Mouse (Mus musculus): ENCODE measurements around the gene Dnaja3.
"Not testable (repeated sequence)": the region's sequence is repeated elsewhere in the genome, so short reads cannot be mapped to it uniquely, and the experiment has no call there.

Gene Dnaja3

GRCm38 (mm10) chr16:4674091-4674490 is 34.3 kb downstream of the Dnaja3 start:
- DNase-seq = no peak

GRCm38 (mm10) chr16:4676836-4677235 is 37.0 kb downstream of the Dnaja3 start:
- no peak for DNase-seq

DNA sequence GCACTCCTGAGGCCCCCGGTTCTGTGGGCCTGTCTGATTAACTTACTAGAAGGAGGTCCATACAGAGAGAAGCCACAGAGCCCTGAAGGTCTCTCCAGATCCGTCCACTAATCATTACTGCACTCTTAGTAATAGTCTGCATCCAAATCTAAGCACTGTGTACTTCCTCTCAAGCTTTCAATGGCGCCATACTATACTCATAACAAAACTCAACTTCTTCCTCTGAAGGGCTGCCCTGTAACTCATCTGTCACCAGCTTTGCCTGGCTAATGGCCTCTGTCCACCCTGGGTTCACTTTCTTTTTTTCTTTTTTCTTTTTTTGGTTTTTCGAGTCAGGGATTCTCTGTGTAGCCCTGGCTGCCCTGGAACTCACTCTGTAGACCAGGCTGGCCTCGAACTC is 38.3 kb downstream of the Dnaja3 start:
- DNase-seq = no peak

- DNase-seq = peak; percentile 89 to 94
These were observed 39.6 kb downstream of the Dnaja3 start, which contains the start of gene Coro7 for GRCm38 (mm10) chr16:4679121-4680018. TSS of gene Coro7 (minus strand) at chr16:4679777.

GRCm38 (mm10) chr16:4680922-4681455 is 41.2 kb downstream of the Dnaja3 start:
- not testable (repeated sequence) for DNase-seq

DNA sequence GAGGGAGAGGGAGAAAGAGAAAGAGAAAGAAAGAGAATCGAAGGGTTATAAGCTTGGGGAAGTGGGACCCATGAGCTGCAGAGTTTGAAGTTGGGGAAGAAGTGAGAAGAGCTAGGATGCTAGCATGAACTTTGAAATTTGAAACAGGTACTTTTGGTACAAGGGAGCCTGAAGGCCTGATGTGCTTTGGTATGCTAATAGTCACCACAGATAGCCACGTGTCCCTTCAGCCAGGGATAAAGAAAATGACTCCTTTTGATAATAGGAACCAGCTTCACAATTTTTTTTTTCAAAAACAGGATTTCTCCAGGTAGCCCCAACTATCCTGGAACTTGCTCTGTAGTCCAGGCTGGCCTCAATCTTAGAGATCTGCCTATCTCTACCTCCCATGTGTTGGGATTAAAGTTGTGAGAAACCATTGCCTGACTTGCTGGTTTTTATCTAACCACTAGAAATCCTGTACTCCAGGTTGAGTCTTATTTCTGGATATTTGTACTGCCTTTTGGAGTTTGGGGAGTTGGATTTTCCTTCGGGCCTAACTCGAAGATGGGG is 42.9 kb downstream of the Dnaja3 start:
- DNase-seq = no peak

DNA sequence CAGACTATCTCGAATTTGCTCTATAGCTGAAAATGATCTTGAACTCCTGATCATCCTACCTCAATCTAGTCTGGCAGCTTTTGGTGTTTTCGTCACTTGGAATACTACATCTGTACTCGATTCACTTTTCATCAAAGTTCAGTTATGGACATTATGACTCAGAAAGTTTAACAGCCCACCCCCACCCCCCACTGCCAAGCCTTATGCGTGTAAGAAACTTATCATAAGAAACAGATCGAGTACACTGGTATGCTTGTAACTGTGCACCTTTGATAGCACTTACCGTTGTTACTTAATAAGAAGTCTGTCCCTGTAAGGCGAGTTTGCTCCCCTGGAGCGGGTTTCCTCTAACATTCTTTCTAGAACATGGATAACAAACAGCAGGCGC is 43.4 kb downstream of the Dnaja3 start:
- DNase-seq = no peak

GRCm38 (mm10) chr16:4683581-4684456 is 44.0 kb downstream of the Dnaja3 start:
- DNase-seq = peak; percentile 99

- DNase-seq = no peak
These were observed 44.6 kb downstream of the Dnaja3 start for GRCm38 (mm10) chr16:4684457-4684791.

DNA sequence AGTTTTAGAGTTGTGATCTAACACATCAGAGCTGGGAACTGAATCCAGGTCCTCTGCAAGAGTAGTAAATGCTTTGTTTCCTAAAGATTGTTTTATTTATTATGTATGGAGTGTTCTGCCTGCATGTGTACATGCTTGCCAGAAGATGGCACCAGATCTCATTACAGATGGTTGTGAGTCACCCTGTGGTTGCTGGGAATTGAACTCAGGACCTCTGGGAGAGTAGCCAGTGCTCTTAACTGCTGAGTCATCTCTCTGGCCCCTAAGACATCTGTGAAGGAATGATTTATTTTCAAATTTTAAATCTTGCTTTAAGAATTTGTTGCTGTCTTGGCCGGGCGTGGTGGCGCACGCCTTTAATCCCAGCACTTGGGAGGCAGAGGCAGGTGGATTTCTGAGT is 49.6 kb downstream of the Dnaja3 start:
- DNase-seq = not testable (repeated sequence)

DNA sequence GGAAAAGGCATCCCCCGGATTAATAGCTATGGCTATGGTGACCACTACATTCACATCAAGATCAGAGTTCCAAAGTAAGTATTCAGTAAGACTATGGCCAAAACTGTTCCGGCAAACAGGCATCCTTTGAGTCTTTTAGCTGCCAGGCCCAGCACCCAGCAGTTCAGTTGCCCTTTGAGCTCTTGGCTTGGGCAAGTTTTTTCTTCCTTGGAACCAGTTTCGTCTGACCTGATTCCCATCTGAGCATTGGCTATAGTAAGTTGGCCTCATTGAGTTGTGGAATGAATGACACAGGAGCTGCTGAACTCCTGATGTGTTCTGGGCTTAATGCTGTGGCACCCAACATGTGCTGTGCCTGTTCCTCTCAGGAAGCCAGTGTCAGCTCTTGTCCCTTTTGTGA is 61.4 kb downstream of the Dnaja3 start:
- DNase-seq = no peak

DNA sequence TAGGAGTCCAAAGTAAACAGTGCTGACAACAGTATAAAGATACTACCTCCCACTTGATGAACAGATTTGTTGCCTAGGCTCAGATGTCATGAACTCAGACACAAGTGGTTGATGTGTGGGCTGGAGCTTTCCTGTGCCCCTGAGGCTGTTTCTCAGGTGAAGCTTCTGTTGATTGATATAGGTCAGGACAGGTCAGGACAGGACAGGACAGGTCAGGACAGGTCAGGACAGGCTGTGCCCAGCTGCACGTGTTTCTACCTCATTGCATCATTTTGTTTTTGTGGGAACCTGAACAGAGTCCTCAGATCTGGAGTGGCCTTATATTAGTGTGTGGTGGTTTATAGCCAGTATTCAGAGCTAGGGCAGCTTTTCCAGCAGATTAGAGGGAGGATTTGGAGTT is 62.9 kb downstream of the Dnaja3 start:
- DNase-seq = no peak

DNA sequence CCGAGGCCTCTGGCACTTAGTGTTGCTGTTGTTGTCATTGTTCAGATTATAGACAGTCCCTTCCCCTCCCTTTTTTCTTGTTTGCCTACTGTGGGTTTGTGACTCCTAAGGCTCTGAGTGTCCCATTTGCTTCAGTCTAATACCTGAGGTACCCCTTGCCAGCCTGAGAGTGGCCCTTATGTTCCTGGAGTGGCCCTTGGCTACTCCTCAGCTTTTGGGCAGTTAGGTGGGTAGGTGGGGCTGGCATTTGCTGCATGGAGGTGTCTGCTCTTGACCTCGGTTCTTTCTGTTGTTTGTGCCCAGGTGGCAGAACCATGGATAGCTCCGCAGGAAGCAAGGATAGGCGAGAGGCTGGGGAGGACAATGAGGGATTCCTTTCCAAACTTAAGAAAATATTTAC is 65.8 kb downstream of the Dnaja3 start:
- DNase-seq = no peak

DNA sequence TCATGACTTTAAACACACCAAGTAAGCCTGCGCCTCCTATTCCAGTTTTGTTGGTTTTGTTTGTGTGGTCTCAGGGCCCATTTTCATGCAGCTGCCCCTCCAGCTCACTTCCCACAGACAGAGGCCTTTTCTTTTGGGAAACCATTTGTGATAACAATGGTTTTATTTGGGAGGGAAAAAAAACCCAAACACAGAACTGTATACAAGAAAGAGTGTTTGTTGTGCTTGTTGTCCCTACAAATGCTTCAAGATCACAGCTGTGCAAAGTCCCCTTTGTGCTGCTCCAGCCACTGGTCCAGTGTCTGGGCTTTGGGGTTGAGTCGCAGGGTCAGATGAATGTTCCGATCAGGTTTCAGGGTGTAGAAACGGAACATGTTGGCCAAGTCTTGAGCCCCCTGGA is 71.4 kb downstream of the Dnaja3 start:
- no peak for DNase-seq

DNA sequence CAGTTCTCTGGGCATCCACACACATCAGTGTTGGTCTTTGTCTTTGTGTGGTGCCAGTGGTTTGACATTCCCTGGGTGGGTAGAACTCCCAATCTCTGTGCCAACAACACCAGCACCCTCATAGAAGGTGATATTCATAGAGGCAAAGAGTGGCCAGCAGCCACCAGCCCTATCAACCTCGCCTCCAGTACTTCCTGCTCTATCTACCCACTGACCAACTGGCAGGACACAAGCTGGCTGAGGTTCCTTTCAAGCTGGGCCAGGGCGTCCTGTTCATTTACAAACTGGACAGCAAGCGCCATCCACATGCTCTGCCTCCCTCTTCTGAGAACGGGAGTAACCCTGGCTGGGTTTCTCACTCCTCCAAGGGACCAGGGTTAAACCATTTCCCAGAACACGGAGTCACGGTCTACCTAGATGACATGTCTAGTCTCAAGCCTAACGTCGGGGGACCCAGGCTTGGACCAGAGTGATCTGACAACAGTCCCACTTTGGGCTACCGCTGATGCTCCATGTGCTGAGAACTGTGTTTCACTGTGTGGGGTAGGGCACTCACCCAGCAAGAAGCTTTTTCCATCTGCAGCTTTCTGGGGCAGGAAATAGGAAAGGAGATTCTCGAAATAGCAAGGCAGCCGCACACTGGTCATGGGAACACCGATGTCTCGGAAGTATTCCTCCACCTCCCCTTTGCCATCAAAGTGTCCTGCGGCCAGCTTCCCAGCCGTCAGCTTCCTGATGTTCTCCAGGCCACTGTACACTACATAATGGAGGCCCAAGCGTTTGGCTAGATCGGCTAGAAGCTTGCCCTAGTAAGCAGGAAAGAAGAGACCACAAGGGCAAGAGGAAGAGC is 74.3 kb downstream of the Dnaja3 start:
- DNase-seq = peak; percentile 66 to 71

DNA sequence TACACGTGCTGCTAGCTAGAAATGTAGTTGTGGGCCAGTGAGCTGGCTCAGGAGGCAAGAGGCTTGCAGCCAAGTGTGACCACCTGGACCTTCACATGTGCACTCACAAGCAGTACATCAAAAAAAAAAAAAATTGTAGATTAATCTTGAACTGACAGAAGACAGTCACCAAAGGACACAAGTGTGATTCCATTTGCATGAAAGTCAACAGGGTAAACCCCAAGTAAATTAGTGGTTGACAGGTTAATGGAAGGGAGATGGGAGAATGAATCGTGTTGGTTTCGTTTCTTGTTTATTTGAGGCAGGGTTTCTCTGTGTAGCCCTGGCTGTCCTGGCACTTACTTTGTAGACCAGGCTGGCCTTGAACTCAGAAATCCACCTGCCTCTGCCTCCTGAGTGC is 78.1 kb downstream of the Dnaja3 start:
- no peak for DNase-seq

DNA sequence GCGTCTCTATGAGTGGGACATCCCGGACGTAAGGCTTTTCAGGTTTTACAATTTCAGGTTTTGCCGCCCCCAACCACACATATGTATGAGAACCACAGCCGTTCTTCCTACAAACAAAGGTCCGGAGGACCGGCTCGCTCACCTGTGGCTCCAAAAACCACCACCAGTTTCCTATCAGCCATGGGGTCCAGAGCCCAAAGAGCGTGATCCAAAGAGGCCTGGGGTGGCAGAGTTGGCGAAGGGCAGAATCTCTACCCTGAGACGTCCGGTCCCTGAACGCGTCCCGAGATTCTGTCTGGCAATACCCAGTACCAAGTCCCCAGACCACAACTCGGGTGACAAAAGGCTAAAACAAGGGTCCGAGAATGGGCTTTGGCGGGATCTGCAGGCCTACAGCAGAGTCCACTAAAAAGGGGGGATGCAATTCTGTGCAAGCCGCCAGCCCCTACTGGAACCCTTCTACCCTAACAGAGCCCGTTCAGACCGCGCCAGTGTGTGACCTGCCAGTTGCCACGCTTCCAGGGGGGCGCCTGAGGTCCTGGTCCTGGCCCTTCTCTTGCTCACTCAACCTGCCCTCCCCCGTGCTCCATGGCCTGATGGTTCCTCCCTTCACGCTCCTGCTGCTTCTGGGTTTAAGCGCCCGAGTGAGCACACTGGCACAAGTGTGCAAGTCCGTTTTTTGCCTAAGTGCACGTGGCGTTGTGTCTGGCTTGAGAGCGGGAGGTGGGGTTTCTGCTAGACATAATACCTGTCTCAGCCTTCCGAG is 79.1 kb downstream of the Dnaja3 start, which contains the start of gene Nmral1:
TSS of gene Nmral1 (minus strand) at position 604 of the 766 bp plus-strand sequence.
- DNase-seq = peak; percentile 83 to 84

DNA sequence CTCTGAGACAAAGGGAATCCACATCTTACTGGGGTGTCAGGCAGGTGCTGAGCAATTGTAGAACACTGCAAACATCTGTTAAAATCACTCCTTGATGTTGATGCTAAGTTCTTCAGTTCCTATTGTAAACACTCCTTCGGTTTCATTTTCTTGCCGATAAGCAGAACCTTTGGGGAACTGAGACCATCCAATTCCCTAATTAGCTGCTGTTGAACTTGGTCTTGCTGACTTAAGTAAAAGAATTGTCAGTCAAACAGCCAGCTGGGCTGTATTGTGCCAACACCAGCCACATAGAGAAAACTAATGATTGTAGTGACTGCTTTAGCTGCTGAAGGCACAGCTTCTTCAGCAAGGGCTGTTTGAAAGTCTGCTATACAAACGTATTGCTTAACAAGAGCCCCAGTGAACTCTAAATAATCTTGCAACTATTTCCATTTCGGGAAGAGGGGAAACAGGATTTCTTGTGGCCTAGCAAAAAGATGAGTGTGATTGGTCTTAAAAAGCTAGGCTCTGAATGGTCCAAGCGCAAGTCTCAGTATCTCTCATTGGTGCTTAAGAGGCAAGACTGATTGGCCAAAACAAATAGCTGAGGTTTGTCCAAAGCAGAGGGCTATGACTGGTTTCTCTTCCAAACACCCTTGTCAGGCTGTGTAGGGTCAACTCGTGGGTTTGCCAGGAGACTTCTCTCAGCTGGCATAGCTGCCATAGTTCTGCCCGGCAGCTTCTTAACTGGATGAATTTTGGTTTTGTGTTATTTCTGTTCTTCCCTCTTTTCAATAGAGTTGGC is 82.5 kb downstream of the Dnaja3 start:
- DNase-seq = no peak

DNA sequence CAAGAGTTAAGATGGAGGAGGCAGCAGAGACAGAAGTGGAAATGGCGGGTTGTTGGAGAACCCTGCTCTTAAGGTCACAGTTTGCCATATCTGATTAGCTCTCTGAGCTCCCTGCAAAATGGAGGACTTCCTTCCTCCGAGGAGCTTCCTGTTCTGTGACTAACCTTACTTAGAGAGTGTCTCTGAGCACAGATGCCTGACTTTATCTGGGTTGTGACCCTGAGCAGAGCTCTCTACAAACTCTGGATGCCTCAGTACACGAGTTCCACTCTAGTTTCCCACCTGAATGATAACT is 83.1 kb downstream of the Dnaja3 start:
- DNase-seq = no peak

DNA sequence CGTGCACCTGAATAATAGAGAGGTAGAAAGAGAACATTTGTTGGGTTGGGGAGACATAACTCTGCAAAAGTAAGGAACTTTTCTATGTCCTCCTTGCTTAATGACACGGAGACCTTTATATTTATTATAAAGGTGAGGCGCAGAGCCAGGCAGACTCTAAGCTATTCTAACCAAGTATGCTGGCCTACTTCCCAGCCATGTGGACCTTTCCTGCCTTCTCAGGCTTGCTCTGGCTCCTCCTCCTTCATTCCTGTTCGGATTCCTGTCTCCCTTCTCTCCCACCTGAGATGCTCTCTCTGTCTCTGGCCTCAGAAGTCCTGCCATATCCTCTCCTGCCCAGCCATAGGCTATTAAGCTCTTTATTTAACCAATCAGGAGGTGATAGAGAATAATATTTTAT is 85.5 kb downstream of the Dnaja3 start:
- DNase-seq = no peak

Measured in cerebellum, postnatal 25 days (tissue).